Mouse (Mus musculus): ENCODE data around the gene Defa35. TPM values are rescaled to one million over a fixed set of nuclear protein-coding genes. Genes with fewer than 3 reads are reported as not detected.
"Not testable (repeated sequence)": the region's sequence is repeated elsewhere in the genome, so short reads cannot be mapped to it uniquely, and the experiment has no call there.

The Defa35 gene
- total RNA-seq (2015): not detected in 2 replicates
- total RNA-seq (2017): not detected in 2 replicates

DNA sequence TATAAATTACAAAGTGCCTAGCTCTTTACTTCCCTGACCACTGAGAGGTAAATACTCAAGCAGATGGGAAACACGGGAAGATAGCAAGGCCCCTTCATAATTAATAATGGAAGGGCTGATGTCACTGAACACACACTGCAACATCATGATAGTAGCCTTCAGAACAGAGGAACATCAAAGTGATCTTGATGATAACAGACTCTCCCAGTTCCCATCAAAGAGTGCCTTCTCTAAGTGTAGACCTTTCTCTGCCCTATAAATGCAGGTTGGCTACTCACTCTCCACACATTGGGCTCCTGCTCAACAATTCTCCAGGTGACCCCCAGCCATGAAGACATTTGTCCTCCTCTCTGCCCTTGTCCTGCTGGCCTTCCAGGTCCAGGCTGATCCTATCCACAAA lies at the start of gene Defa35:
Gene Defa35, plus strand, starts transcription at position 301 of the 400 bp plus-strand sequence.
- ATAC-seq (ENCODE audit: poor library complexity, severe bottlenecking): not testable (repeated sequence)

DNA sequence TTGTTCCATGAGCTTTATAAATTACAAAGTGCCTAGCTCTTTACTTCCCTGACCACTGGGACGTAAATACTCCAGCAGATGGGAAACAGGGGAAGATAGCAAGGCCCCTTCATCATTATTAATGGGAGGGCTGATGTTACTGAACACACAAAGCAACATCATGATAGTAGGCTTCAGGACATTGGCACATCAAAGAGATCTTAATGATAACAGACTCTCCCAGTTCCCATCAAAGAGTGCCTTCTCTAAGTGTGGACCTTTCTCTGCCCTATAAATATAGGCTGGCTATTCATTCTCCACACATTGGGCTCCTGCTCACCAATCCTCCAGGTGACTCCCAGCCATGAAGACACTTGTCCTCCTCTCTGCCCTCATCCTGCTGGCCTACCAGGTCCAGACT lies 39.6 kb upstream of the Defa35 start, which contains the start of gene Defa21:
Gene Defa21, plus strand, starts transcription at position 301 of the 400 bp plus-strand sequence.
- ATAC-seq (ENCODE audit: poor library complexity, severe bottlenecking): not testable (repeated sequence)

DNA sequence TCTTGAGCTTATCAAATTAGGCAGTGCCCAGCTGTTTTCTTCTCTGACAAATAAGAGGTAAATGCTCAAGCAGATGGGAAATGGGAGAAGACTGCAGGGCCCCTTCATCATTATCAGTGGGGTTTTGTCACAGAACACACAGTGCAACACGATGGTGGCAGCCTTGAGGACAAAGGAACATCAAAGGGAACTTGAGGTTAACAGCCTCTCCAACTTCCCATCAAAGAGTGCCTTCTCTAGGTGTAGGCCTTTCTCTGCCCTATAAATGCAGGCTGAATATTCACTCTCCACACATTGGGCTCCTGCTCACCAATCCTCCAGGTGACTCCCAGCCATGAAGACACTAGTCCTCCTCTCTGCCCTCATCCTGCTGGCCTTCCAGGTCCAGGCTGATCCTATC lies 10.1 kb upstream of the Defa35 start, which contains the start of gene Defa23:
Gene Defa23, plus strand, starts transcription at position 301 of the 400 bp plus-strand sequence.
- not testable (repeated sequence) for ATAC-seq (ENCODE audit: poor library complexity, severe bottlenecking)

DNA sequence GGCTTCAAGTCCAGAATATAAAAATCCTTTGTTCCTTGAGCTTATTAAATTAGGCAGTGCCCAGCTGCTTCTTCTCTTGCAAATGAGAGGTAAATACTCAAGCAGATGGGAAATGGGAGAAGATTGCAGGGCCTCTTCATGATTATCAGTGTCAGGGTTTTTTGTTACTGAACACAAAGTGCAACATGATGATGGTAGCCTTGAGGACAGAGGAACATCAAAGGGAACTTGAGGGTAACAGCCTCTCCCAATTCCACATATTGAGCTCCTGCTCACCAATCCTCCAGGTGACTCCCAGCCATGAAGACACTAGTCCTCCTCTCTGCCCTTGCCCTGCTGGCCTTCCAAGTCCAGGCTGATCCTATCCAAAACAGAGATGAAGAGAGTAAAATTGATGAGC lies 19.3 kb downstream of the Defa35 start, which contains the start of gene Defa25:
Gene Defa25, plus strand, starts transcription at position 301 of the 400 bp plus-strand sequence.
- ATAC-seq (ENCODE audit: poor library complexity, severe bottlenecking): not testable (repeated sequence)

DNA sequence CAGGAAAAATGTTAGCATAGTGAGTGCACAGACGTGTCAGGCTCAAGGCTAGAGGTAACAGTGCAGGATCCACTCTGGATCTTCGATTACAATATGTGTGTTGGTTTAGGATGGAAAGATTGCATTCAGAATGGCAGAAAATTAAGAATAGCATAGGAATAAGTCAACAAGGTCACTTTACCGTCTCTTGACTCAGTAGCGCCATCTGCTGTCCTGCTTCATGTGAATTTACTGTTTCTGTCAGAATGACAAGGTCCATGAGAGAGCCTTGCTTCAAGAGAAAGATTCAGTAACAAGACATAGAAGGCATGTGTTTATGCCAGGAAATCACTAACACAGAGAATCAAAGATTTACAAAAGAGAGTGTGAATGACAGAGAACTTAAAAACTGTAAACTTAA lies 28.3 kb downstream of the Defa35 start:
- ATAC-seq (ENCODE audit: poor library complexity, severe bottlenecking): no peak

DNA sequence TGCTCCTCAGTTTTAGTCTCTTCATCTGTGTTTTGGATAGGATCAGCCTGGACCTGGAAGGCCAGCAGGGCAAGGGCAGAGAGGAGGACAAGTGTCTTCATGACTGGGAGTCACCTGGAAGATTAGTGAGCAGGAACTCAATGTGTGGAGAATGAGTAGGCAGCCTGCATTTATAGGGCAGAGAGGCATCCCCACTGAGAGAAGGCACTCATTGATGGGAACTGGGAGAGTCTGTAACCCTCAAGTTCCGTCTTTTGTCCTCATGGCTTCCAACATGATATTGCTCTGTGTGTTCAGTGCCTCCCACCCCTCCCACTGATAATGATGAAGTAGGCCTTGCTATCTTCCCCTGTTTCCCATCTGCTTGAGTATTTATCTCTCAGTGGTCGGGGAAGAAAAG lies 31.1 kb downstream of the Defa35 start, which contains the start of gene Gm14851:
Gene Gm14851, minus strand, starts transcription at position 101 of the 400 bp plus-strand sequence.
- ATAC-seq (ENCODE audit: poor library complexity, severe bottlenecking): not testable (repeated sequence)

Other genes with a start within 250 kb of the Defa35 start
- gene Defb33, start 172.4 kb upstream of the Defa35 start, total RNA-seq (2015): not detected in 2 replicates
- gene Defb33, start 172.4 kb upstream of the Defa35 start, total RNA-seq (2017): not detected in 2 replicates
- gene Gm15056, start 162.4 kb upstream of the Defa35 start, total RNA-seq (2015): not detected in 2 replicates
- gene Gm15056, start 162.4 kb upstream of the Defa35 start, total RNA-seq (2017): not detected in 2 replicates
- not detected in 2 replicates for gene Gm6040, start 143.0 kb upstream of the Defa35 start, total RNA-seq (2015)
- not detected in 2 replicates for gene Gm6040, start 143.0 kb upstream of the Defa35 start, total RNA-seq (2017)
- gene AY761185, start 120.3 kb upstream of the Defa35 start, total RNA-seq (2015): not detected in 2 replicates
- gene AY761185, start 120.3 kb upstream of the Defa35 start, total RNA-seq (2017): not detected in 2 replicates
- gene Defa21, start 39.5 kb upstream of the Defa35 start, total RNA-seq (2015): not detected in 2 replicates
- not detected in 2 replicates for gene Defa21, start 39.5 kb upstream of the Defa35 start, total RNA-seq (2017)
- gene Defa23, start 10.0 kb upstream of the Defa35 start, total RNA-seq (2015): not detected in 2 replicates
- not detected in 2 replicates for gene Defa23, start 10.0 kb upstream of the Defa35 start, total RNA-seq (2017)
- not detected in 2 replicates for gene Defa25, start 19.4 kb downstream of the Defa35 start, total RNA-seq (2015)
- gene Defa25, start 19.4 kb downstream of the Defa35 start, total RNA-seq (2017): not detected in 2 replicates
- gene Gm14851, start 31.0 kb downstream of the Defa35 start, total RNA-seq (2015): not detected in 2 replicates
- gene Gm14851, start 31.0 kb downstream of the Defa35 start, total RNA-seq (2017): not detected in 2 replicates
- not detected in 2 replicates for gene Defa30, start 69.6 kb downstream of the Defa35 start, total RNA-seq (2015)
- gene Defa30, start 69.6 kb downstream of the Defa35 start, total RNA-seq (2017): not detected in 2 replicates
- gene Defa22, start 97.2 kb downstream of the Defa35 start, total RNA-seq (2015): not detected in 2 replicates
- gene Defa22, start 97.2 kb downstream of the Defa35 start, total RNA-seq (2017): not detected in 2 replicates
- gene Defa31, start 126.6 kb downstream of the Defa35 start, total RNA-seq (2015): not detected in 2 replicates
- gene Defa31, start 126.6 kb downstream of the Defa35 start, total RNA-seq (2017): not detected in 2 replicates
- gene Gm15293, start 136.5 kb downstream of the Defa35 start, total RNA-seq (2015): not detected in 2 replicates
- not detected in 2 replicates for gene Gm15293, start 136.5 kb downstream of the Defa35 start, total RNA-seq (2017)
- not detected in 2 replicates for gene Gm15292, start 184.7 kb downstream of the Defa35 start, total RNA-seq (2015)
- not detected in 2 replicates for gene Gm15292, start 184.7 kb downstream of the Defa35 start, total RNA-seq (2017)